ENCODE assay signal across 9 mouse cellular contexts in the genomic region with DNA sequence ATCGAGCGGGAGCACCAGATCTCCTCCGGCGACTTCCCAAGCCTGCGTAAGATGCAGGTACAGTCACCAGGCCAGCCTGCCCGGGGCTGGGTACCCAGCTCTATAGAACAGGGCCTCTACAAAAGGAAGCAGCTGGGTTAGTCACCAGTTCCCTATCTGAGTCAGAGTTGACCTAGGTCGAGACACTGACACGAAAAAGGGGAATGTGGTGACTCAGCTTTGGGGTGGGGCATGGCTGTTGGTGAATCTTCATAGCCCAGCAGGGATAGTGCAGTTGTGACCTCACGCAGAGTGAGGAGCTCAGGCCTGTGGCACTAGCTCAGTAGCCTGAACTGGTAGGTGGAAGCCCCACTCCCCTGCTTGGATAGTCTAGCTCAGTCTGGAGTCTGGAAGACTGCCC. TPM values are rescaled to one million over a fixed set of nuclear protein-coding genes. Genes with fewer than 3 reads are reported as not detected.
A peak's percentile ranks its signal among the peaks of the same experiment; 100 is the strongest.
DNase-seq lines count a peak whose midpoint lies in the region; ATAC-seq and TF ChIP-seq lines count a peak whose summit lies in the region.
"Had no signal": no experiment of that assay in that cellular context is flagged by ENCODE, and none has a peak within 500 bp of the region (broad histone marks: within the 10 kb centered on the region; RNA-seq: fewer than 3 reads in every experiment).

No protein-coding gene starts in this region.

- H3K27ac ChIP-seq in CH12.LX (ENCODE audit: insufficient read depth, low read depth): peak overlapping the region; percentile 99
- 0 out of 2 replicates have a peak overlapping the region, but pooled peaks have one; percentile 21 for H3K27ac ChIP-seq in liver, adult 2 months (replicated peaks; ENCODE audit: insufficient read depth, low read depth, low read length)
- H3K27ac ChIP-seq in forebrain, embryonic 15.5 days (replicated peaks): no peak overlapping the region
- H3K27ac ChIP-seq in midbrain, embryonic 11.5 days (ENCODE audit: low read depth, low read length): no peak overlapping the region
- H3K27ac ChIP-seq: neural tube, embryonic 12.5 days had no signal

- dilution Hi-C loops in CH12.LX (cut with MboI; ENCODE audit: extremely low pct_ligation_motif_present, extremely low pct_unique_long_range_greater_than_20kb, low sequenced_read_pairs): no loop called here

- in situ Hi-C loops in CH12.LX (cut with MboI; ENCODE audit: low pct_ligation_motif_present, low pct_unique_long_range_greater_than_20kb, low sequenced_read_pairs): no loop called here

- TF ChIP-seq CTCF in CH12.LX (conservative IDR thresholded peaks at IDR 0.05 in 1 of 2, IDR thresholded peaks at IDR 0.05 in 1 of 2; ENCODE audit: low read depth in 2 of 2, low read length in 2 of 2): no peak
- TF ChIP-seq CTCF in liver, adult 2 months (IDR thresholded peaks at IDR 0.05; ENCODE audit: low read depth, low read length): no peak

- WGBS in liver, adult 2 months: 72% methylated on average over 9 of the region's 9 CpGs
- WGBS in forebrain, embryonic 15.5 days: 93% methylated on average over 9 of the region's 9 CpGs
- 91% methylated on average over 9 of the region's 9 CpGs for WGBS in midbrain, embryonic 11.5 days

- no peak; the same call in 1 of the 2 replicates for TF ChIP-seq RAD21 in CH12.LX (IDR thresholded peaks at IDR 0.05; ENCODE audit: low read depth, low read length)

- TF ChIP-seq EP300 in CH12.LX (IDR thresholded peaks at IDR 0.05; ENCODE audit: low read length): peak; percentile 99

- H3K4me2 ChIP-seq in CH12.LX (ENCODE audit: insufficient read depth, low read depth, poor library complexity, severe bottlenecking): peak overlapping the region; percentile 91
- no peak overlapping the region for H3K4me2 ChIP-seq in forebrain, embryonic 15.5 days (replicated peaks)
- no peak overlapping the region for H3K4me2 ChIP-seq in midbrain, embryonic 11.5 days
- H3K4me2 ChIP-seq: neural tube, embryonic 12.5 days had no signal

- DNase-seq in 3T3-L1 (ENCODE audit: low read depth, low spot score) (peak; percentile 99), CH12.LX (ENCODE audit: extremely low read depth) (peak; percentile 96)
- peak; percentile 46 for DNase-seq in liver, adult 2 months (ENCODE audit: extremely low read depth, low read depth, low spot score)
- DNase-seq in urinary bladder, postnatal 36 days (ENCODE audit: low spot score in 2 of 2): peak; percentile 78 to 79
- no peak for DNase-seq in thymus, adult 18-20 months
- no peak for DNase-seq in midbrain, embryonic 11.5 days (ENCODE audit: low spot score, missing footprints)

- H3K4me1 ChIP-seq in CH12.LX (ENCODE audit: control insufficient read depth in 1 of 2, insufficient read depth in 2 of 2): peaks cover 75 to 97% of the 10 kb centered on the region in 2 experiments
- H3K4me1 ChIP-seq in liver, adult 2 months (ENCODE audit: control insufficient read depth, insufficient read depth, low read length): peaks cover 1% of the 10 kb centered on the region; the same call in 1 of the 2 replicates
- H3K4me1 ChIP-seq in forebrain, embryonic 15.5 days: no peaks in the 10 kb centered on the region
- H3K4me1 ChIP-seq in midbrain, embryonic 11.5 days (ENCODE audit: control insufficient read depth, insufficient read depth, low read length): 0 out of 2 replicates have a peak, but pooled peaks cover 2% of the 10 kb centered on the region
- H3K4me1 ChIP-seq: neural tube, embryonic 12.5 days had no signal

- H3K4me3 ChIP-seq in CH12.LX (replicated peaks in 1 of 3; ENCODE audit: low read depth in 2 of 3, low read length in 2 of 3, poor library complexity in 1 of 3): peak overlapping the region in 2 of 3 experiments; percentile 23 to 53
- H3K4me3 ChIP-seq in liver, adult 2 months (ENCODE audit: insufficient read depth, low read depth, low read length): no peak overlapping the region
- no peak overlapping the region for H3K4me3 ChIP-seq in forebrain, embryonic 15.5 days
- no peak overlapping the region for H3K4me3 ChIP-seq in midbrain, embryonic 11.5 days (ENCODE audit: low read depth, low read length)
- H3K4me3 ChIP-seq: neural tube, embryonic 12.5 days had no signal

- H3K9ac ChIP-seq in CH12.LX (ENCODE audit: insufficient read depth, low read depth): peak overlapping the region; percentile 65
- H3K9ac ChIP-seq in liver, adult 2 months (ENCODE audit: low read depth, low read length): no peak overlapping the region
- H3K9ac ChIP-seq in forebrain, embryonic 15.5 days (replicated peaks): no peak overlapping the region
- H3K9ac ChIP-seq in midbrain, embryonic 11.5 days (ENCODE audit: low read length): no peak overlapping the region
- H3K9ac ChIP-seq: neural tube, embryonic 12.5 days had no signal

- H3K27me3 ChIP-seq in CH12.LX (replicated peaks): no peaks in the 10 kb centered on the region
- no peaks in the 10 kb centered on the region for H3K27me3 ChIP-seq in liver, adult 2 months (ENCODE audit: control insufficient read depth, insufficient read depth, low read length)
- H3K27me3 ChIP-seq in forebrain, embryonic 15.5 days: no peaks in the 10 kb centered on the region
- H3K27me3 ChIP-seq in midbrain, embryonic 11.5 days (ENCODE audit: control insufficient read depth, insufficient read depth, low read length): no peaks in the 10 kb centered on the region
- H3K27me3 ChIP-seq: neural tube, embryonic 12.5 days had no signal

- H3K9me3 ChIP-seq in CH12.LX (replicated peaks; ENCODE audit: low read length): no peaks in the 10 kb centered on the region
- no peaks in the 10 kb centered on the region for H3K9me3 ChIP-seq in forebrain, embryonic 15.5 days
- H3K9me3 ChIP-seq in midbrain, embryonic 11.5 days (ENCODE audit: control insufficient read depth, low read length): no peaks in the 10 kb centered on the region
- H3K9me3 ChIP-seq: neural tube, embryonic 12.5 days had no signal

- H3K79me2 ChIP-seq in CH12.LX (replicated peaks; ENCODE audit: control insufficient read depth, extremely low read depth, insufficient read depth, poor library complexity, severe bottlenecking): peaks cover 52% of the 10 kb centered on the region
- 0 out of 2 replicates have a peak, but pooled peaks cover 2% of the 10 kb centered on the region for H3K79me2 ChIP-seq in liver, adult 2 months (ENCODE audit: control insufficient read depth, insufficient read depth, low read length)

- peaks cover 74 to 89% of the 10 kb centered on the region in 2 experiments for H3K36me3 ChIP-seq in CH12.LX (replicated peaks in 1 of 2; ENCODE audit: control insufficient read depth in 1 of 2, insufficient read depth in 1 of 2, low read length in 1 of 2)
- peaks cover 3% of the 10 kb centered on the region; the same call in 1 of the 2 replicates for H3K36me3 ChIP-seq in liver, adult 2 months (ENCODE audit: control insufficient read depth, insufficient read depth, low read length)
- peaks cover 53% of the 10 kb centered on the region for H3K36me3 ChIP-seq in forebrain, embryonic 15.5 days
- peaks cover 17% of the 10 kb centered on the region for H3K36me3 ChIP-seq in midbrain, embryonic 11.5 days (ENCODE audit: control insufficient read depth, insufficient read depth, low read length)

- peak; percentile 85 for TF ChIP-seq POLR2A in CH12.LX (IDR thresholded peaks at IDR 0.05; ENCODE audit: low read depth, low read length)
- TF ChIP-seq POLR2A in liver, adult 2 months (IDR thresholded peaks at IDR 0.05; ENCODE audit: extremely low read depth, insufficient read depth, low read length): no peak

- ATAC-seq in common myeloid progenitor, adult 5-6 weeks (replicated peaks; ENCODE audit: low read depth, poor library complexity, severe bottlenecking): peak; percentile 76
- ATAC-seq in forebrain, embryonic 15.5 days (replicated peaks): no peak
- ATAC-seq in midbrain, embryonic 11.5 days (ENCODE audit: low FRiP score): no peak

RNA-seq across cellular contexts. Expression of a gene that starts 8.6 kb away (rescaled TPM):
- total RNA-seq in CH12.LX (2012; rRNA removed): 4.1 and 4.2 TPM in 2 replicates
- total RNA-seq in CH12.LX (2014; rRNA removed): 0.65 and 0.79 TPM in 2 replicates
- polyA plus RNA-seq in CH12.LX (2012; ENCODE audit: insufficient read length, low read depth): 2.3 and 2.6 TPM in 2 replicates
- total RNA-seq in common myeloid progenitor, adult 5-6 weeks (2017): 2.6 and 2.9 TPM in 2 replicates
- 3.1 and 4.6 TPM in 2 replicates for total RNA-seq in liver, adult 2 months (2014; rRNA removed)
- 6.7 and 7.3 TPM in 2 replicates for polyA plus RNA-seq in liver, adult 2 months (2012; rRNA removed)
- 0.31 and 0.67 TPM in 2 replicates for polyA plus RNA-seq in forebrain, embryonic 15.5 days (2015; fragmentation: Nextera tagmentation; extraction: Ambion mirVana)
- polyA plus RNA-seq in midbrain, embryonic 11.5 days (2014; fragmentation: Nextera tagmentation; extraction: Ambion mirVana): 0.23 and 0.42 TPM in 2 replicates

RNA-seq across cellular contexts. Expression of a gene that starts 21.1 kb away (rescaled TPM):
- total RNA-seq in CH12.LX (2012; rRNA removed) (231 and 400 TPM in 2 replicates), CH12.LX (2014; rRNA removed) (97.4 and 131 TPM in 2 replicates)
- 245 and 301 TPM in 2 replicates for polyA plus RNA-seq in CH12.LX (2012; ENCODE audit: insufficient read length, low read depth)
- 15.6 and 16.8 TPM in 2 replicates for total RNA-seq in common myeloid progenitor, adult 5-6 weeks (2017)
- total RNA-seq in liver, adult 2 months (2014; rRNA removed): 25.3 and 29.7 TPM in 2 replicates
- 140 and 154 TPM in 2 replicates for polyA plus RNA-seq in liver, adult 2 months (2012; rRNA removed)
- polyA plus RNA-seq in forebrain, embryonic 15.5 days (2015; fragmentation: Nextera tagmentation; extraction: Ambion mirVana): 88.1 TPM in 2 replicates
- polyA plus RNA-seq in midbrain, embryonic 11.5 days (2014; fragmentation: Nextera tagmentation; extraction: Ambion mirVana): 64.1 and 68.2 TPM in 2 replicates

RNA-seq across cellular contexts. Expression of a gene that starts 37.1 kb away (rescaled TPM):
- total RNA-seq in CH12.LX (2012; rRNA removed): 42.9 and 43.0 TPM in 2 replicates
- total RNA-seq in CH12.LX (2014; rRNA removed): 23.5 and 24.9 TPM in 2 replicates
- polyA plus RNA-seq in CH12.LX (2012; ENCODE audit: insufficient read length, low read depth): 50.7 and 67.8 TPM in 2 replicates
- total RNA-seq in common myeloid progenitor, adult 5-6 weeks (2017): 19.2 and 30.8 TPM in 2 replicates
- total RNA-seq in liver, adult 2 months (2014; rRNA removed): 9.3 and 10.1 TPM in 2 replicates
- polyA plus RNA-seq in liver, adult 2 months (2012; rRNA removed): 26.6 and 29.4 TPM in 2 replicates
- 94.6 and 97.7 TPM in 2 replicates for polyA plus RNA-seq in forebrain, embryonic 15.5 days (2015; fragmentation: Nextera tagmentation; extraction: Ambion mirVana)
- 51.2 and 54.7 TPM in 2 replicates for polyA plus RNA-seq in midbrain, embryonic 11.5 days (2014; fragmentation: Nextera tagmentation; extraction: Ambion mirVana)

RNA-seq across cellular contexts. Expression of a gene that starts 43.3 kb away (rescaled TPM):
- total RNA-seq in CH12.LX (2012; rRNA removed) (77.6 and 95.2 TPM in 2 replicates), CH12.LX (2014; rRNA removed) (55.5 and 56.7 TPM in 2 replicates)
- 119 and 127 TPM in 2 replicates for polyA plus RNA-seq in CH12.LX (2012; ENCODE audit: insufficient read length, low read depth)
- total RNA-seq in common myeloid progenitor, adult 5-6 weeks (2017): 18.7 and 46.1 TPM in 2 replicates
- 12.8 and 17.1 TPM in 2 replicates for total RNA-seq in liver, adult 2 months (2014; rRNA removed)
- 33.0 and 39.1 TPM in 2 replicates for polyA plus RNA-seq in liver, adult 2 months (2012; rRNA removed)
- 12.7 and 14.1 TPM in 2 replicates for polyA plus RNA-seq in forebrain, embryonic 15.5 days (2015; fragmentation: Nextera tagmentation; extraction: Ambion mirVana)
- polyA plus RNA-seq in midbrain, embryonic 11.5 days (2014; fragmentation: Nextera tagmentation; extraction: Ambion mirVana): 6.2 and 8.6 TPM in 2 replicates

RNA-seq across cellular contexts. Expression of a gene that starts 56.2 kb away (rescaled TPM):
- total RNA-seq in CH12.LX (2012; rRNA removed) (9.5 and 10.0 TPM in 2 replicates), CH12.LX (2014; rRNA removed) (2.3 and 2.8 TPM in 2 replicates)
- polyA plus RNA-seq in CH12.LX (2012; ENCODE audit: insufficient read length, low read depth): 9.4 and 13.9 TPM in 2 replicates
- 10.7 and 12.6 TPM in 2 replicates for total RNA-seq in common myeloid progenitor, adult 5-6 weeks (2017)
- 9.1 and 16.0 TPM in 2 replicates for total RNA-seq in liver, adult 2 months (2014; rRNA removed)
- polyA plus RNA-seq in liver, adult 2 months (2012; rRNA removed): 26.8 and 32.3 TPM in 2 replicates
- 9.7 and 10.1 TPM in 2 replicates for polyA plus RNA-seq in forebrain, embryonic 15.5 days (2015; fragmentation: Nextera tagmentation; extraction: Ambion mirVana)
- polyA plus RNA-seq in midbrain, embryonic 11.5 days (2014; fragmentation: Nextera tagmentation; extraction: Ambion mirVana): 7.1 and 8.1 TPM in 2 replicates

Comparison
In these comparisons a context has a peak if more than half of its experiments do, and no peak if none do; other contexts are left out.
1. DNase-seq: peak in 3T3-L1 (single experiment), CH12.LX (single experiment), liver, adult 2 months (single experiment) and urinary bladder, postnatal 36 days (2 of 2); none in thymus, adult 18-20 months (0 of 2) and midbrain, embryonic 11.5 days (single experiment).
2. H3K27ac ChIP-seq: peak in CH12.LX (single experiment) and liver, adult 2 months (single experiment); none in forebrain, embryonic 15.5 days (single experiment) and midbrain, embryonic 11.5 days (single experiment).
3. H3K4me3 ChIP-seq: peak in CH12.LX (2 of 3); none in liver, adult 2 months (single experiment), forebrain, embryonic 15.5 days (single experiment) and midbrain, embryonic 11.5 days (single experiment).